Mouse (Mus musculus) erythroblast, embryonic 14.5 days (primary cell): ENCODE data around the gene Fam83f.

Source experiments
- GATA1 ChIP-seq: IDR thresholded peaks from 2 replicates; pipeline ENCODE4 v1.6.1; 2012; ENCODE audit warnings: low read length, inconsistent platforms, mixed read lengths
- TAL1 ChIP-seq: IDR thresholded peaks from 3 replicates; pipeline ENCODE4 v1.6.1; 2012; ENCODE audit warnings: low read length, inconsistent platforms, mixed read lengths

DNA sequence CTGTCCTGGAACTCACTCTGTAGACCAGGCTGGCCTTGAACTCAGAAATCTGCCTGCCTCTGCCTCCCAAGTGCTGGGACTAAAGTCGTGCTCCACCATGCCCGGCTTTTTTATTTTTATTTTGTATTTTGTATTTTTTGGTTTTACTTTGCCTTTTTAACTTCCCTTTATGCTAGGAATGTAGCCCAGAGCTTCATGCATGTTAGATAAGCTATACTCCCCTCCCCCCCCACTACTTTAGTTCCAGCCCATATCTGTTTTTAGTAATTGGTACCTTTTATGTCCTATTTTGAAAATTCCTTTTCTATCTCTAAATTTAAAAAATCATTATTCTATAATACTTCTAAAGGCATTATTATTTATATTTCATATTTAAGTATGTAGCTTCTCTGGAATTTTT, 66.6 kb downstream of the Fam83f start:
- TF ChIP-seq TAL1 (no peak), GATA1 (no peak)
